Mouse (Mus musculus): Measurements from ENCODE around the gene Hoxb5.
A peak's percentile ranks its signal among the peaks of the same experiment; 100 is the strongest.

Hoxb5 gene

DNA sequence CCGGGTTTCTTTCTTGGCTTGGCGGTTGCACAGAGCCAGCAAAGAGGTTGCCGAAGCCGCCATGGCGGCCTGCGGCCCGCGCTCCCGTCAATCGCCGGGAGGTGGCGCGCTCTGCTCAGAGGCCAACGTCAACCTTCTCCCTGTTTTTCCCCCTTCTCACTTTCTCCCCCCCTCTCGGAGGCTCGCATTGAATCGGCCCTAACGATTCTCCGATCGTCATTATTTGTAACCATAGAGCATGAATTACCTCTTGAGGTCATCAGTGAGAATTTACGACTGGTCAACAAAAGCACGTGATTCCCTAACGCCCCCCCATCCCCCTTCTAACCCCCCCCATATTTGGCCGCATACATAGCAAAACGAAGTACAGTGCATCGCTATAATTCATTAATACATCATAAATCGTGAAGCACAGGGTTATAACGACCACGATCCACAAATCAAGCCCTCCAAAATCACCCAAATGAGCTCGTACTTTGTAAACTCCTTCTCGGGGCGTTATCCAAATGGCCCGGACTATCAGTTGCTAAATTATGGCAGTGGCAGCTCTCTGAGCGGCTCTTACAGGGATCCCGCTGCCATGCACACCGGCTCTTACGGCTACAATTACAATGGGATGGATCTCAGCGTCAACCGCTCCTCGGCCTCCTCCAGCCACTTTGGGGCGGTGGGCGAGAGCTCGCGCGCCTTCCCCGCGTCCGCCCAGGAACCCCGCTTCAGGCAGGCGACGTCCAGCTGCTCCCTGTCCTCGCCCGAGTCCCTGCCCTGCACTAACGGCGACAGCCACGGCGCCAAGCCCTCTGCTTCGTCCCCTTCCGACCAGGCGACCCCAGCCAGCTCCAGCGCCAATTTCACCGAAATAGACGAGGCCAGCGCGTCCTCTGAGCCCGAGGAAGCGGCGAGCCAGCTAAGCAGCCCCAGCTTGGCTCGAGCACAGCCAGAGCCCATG lies at the start of gene Hoxb5:
Gene Hoxb5 (plus strand): TSS at position 186 of the 949 bp plus-strand sequence.
- DNase-seq, result peak; percentile 59 to 64

DNA sequence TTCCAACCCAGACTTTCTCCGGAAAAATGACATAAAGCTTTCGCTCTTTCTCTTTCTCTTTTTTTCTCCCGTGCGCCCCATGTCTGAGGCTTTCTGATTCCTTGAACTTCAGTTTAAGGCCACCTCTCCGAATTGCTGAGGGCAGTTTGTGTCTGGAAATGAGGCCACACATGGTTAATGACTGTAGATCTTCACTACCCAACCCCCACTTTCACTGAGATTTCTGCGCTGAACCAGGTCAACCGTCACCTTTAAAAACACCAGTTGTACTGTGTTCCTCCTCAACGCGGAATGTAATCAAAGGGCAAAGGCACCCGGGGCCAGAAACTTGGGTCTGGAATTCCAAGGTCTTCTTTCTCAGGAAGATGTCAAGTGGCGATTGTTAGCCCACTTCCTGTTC lies 48.9 kb upstream of the Hoxb5 start:
- no peak for DNase-seq

DNA sequence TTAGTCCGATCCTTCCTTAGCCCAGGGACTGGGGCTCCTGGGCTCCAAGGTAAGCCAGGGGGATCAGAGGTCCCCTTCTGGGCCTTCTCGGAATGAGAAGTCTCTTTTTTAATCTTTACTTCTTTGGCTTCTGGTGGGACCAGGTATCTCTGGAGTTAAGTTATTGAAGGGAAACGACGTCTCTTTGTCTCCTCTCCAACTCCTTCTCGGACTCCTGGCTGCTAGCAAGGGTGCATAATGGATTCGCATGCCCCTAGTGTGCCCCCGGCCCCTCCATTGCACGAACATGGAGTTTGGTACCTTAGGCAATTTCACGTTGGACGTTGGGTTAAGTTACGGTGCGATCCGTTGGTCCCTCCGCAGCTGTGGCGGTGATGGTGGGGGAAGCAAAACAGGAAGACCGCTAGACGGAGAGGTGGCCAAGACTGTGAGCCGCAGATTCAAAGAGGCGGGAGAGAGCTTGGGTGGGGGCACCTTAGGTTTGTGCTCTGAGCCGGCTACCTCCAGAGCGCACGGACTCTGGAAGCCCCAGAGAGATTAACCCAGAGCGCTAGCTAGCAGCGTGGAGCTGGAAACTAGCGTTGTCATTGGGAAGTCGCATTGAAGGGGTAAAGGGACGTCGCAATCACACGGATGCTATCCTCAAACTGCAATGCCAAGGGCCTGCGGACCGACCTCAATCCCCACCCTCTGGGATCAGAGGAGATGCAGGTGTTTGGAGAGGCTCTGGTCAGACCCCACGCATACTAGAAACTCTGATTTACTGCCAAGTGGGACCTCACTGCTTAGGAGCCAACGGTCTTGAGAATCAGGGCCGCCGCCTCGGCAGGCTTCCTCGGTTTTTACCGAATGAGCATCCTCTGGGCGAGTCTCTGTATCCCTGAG lies 47.8 kb upstream of the Hoxb5 start:
- DNase-seq, result no peak

DNA sequence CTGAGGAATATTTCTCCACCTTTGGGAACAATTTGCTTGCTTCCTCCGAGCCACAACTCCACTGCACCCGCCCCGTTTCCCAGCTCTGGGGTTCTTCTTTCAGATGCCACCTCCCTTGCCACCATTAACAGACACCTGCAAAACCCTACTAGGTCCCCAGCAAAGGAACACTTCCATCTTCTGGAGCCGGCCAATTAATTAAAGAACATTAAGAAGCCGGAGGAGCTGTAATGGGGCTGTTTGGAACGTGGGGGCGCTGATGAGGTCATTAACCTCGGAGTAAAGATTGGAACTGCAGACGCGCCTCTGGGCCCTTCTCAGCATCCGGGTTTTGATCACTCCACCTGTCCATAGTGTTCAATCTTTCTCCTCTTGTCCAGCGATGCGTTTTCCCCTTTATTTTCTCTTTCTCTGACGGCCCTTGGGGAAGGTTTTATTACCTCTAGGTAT lies 47.1 kb upstream of the Hoxb5 start:
- no peak for DNase-seq

DNA sequence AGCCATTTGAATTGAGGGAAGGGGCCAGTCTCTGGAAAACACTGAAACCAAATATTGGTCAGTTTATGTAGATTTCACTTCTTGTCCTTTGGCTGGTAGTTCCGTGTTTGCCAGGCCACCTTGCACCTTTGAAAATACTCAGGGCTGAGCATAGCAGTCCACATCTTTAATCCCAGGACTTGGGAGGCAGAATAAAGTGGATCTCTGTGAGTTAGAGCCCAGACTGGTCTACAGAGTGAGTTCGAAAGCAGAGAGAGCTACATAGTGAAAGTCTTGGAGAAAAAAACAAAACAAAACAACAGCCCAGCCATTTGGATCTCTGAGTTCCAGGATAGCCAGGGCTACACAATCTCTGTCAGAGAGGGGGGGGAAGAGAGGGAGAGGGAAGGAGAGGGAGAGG lies 46.0 kb upstream of the Hoxb5 start:
- no peak for DNase-seq

DNA sequence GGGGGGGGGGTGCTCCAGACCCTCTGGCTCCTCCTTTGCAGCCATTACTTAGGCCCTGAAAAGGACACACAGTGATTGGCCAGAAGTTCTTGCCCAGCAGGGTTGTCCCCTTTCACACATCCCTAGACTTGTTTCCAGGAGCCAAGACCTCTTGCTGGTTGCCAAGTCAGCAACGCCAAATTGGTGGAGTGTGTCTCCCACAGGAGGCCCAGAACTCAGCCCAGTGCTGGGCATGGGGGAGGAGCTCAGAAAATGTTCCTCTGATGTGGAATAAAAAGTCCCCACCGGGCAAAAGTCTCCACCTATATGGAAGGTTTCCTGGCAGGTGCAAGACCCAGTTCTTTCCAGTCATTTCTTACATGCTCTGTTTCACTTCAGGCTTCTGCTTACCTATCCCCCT lies 44.1 kb upstream of the Hoxb5 start:
- DNase-seq, result no peak

DNA sequence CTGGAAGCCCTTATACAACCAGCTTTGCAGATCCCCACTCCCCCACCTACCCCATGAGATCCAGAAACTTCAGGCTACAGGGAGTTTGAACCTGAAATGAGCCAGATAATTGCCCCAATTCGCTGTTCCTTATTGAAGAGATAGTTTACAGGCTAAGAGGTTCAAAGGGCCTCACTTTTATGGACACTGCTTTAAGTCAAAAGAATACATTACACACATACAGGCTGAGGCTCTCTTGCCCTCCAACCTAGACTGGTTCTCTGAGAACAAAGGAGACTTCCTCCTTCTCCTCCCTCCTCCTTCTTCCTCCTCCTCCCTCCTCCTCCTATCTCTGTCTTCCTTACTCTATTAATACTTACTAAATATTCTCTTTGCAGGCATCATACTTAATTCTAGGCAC lies 43.6 kb upstream of the Hoxb5 start:
- DNase-seq, result no peak

DNA sequence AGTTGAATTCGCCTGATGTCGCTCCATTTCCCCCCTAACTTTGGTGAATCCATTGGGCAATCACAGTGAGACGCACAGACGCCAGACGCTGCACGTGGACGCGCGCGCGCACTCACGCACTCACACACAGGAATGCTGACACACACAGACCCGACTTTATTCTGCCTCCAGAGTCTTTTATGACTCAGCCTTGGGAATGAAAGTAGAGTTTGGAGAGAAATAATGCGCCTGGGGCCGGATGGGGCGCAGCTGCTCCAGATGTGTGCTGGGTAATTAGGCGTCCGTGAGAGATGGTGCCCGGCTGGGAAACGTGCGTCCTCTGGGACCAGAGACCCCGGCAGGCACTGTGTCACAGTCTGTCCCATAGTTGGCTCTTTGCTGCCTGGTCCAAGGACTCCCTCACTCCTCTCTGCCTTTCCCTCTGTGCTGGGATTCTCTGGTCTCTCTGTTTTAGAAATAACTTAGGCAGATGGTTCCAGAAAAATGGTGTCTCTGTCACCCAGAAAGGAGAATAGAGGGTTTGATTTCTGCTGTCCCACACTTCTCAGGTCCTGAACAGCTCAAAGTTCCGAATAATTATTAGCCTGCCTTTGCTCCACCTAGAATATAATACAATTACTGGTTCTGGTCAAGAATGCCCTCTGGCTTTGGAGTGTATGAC lies 42.7 kb upstream of the Hoxb5 start:
- no peak for DNase-seq

DNA sequence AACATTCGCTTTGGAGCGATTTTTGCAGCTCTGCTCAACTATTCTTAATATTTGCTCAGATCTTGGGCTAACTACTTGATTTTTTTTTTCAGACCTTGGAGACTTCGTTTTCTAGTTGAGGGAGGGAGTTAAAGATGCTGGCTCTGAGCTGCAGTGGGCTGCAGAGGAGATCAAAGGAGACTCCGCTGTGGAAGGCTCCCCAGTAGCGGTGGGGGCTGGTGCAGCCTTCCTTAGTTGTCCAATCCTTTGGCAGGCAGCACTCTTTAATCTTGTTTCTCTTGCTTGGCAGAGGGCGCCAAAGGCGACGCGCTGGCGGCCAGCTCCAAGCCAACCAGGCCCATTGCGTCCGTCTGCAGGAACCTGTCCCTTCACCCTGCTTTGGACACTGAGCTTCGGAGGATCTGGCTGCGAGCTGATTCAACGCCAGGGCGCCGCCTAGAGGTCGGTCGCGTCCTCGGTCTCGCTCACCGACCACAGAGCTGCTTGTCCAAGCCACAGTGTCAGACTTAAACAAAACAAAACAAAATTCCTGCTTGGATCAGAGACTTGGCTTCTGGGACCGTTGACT lies 41.7 kb upstream of the Hoxb5 start:
- DNase-seq, result peak; percentile 51 to 63

DNA sequence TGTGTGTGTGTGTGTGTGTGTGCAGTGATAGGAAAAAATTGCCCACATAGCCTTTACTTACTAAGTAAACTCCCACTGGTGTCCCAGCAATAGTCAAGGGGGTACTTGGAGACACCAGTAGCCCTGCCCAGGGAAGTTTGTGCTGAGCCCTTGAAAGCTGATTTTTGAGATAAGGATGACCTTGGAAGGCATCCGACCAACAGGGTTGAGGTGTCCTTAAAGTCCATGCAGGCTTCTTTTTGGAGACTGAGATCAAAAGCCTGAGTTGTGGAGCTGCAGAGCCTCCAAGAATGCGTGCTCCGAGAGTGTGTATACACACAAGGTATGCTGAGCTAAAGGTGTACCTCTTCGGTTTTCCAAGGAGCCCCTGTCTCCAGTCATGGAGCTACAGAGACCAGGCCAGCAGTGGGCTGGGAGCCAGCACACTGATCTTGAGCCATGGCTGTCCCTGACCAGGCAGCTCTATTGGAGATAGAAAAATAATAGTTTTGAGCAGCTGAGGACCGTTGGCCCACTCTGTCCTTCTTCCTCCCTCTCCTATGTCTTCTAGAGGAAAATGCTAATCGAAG lies 40.8 kb upstream of the Hoxb5 start:
- DNase-seq, result no peak

DNA sequence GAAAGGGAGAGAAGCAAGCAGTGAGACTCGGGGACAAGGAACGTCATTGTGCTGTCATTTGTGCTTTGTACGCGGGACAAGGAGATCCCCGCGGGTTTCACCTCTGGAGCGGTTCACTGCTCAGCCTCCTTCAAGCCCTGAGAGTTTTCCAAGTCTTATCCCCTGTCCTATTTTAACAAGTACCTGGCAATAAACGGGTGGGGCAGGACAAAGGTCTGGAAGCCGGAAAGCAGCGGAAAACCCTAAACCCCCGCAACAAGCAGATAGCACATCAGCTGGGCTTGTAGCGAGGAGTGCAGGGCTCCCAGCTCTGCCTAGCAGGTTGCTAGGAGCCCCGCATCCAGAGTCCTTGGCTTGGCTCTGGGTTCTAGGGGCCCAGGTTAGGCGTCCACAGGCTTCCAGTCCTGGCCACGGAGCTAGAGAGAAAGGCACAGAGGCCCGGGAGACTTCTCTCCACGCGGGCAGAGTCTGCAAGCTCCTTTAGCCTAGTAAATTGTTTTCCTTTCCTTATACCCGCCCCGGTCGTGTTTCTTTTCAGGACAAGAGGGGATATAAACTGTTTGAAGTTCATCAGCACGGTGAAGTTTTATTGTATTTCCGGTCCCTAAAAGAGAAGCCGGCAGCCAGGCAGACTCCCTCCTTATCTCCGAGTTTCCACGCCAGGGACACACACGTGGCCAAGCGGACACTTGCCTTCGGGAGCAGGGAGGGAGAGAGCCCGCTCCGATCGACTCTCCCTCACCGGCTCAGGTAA lies 39.3 kb upstream of the Hoxb5 start:
- DNase-seq, result no peak

DNA sequence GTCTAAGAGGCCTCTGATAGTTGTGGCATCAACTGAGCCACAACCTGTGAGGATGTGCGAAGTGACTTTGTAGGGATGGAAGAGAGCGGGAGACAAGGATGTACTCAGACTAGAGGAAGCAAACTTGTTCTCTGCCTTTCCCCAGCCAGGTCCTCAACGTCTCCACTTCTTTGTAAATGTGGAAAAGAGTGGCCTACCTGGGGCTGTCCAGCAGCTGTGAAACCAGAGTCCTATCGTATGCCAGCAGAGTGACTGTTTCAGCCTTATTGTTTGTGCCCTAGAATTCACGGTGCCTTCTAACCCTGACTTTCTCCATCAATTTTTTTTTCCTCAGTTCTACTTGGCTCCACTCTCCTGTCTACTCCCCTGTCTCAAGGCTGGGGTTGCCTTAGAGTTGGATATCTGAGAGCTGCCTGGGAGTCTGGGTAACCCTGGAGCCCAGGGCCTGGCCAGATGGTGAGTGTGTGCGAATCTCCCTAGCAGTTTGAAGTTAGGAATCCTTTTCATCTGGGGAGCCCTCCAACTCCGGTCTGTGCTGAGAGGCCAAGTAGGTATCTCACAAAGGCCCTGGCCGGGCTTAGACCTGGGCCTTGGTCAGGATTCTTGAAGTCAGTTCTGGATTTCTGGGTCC lies 38.6 kb upstream of the Hoxb5 start:
- no peak for DNase-seq

DNA sequence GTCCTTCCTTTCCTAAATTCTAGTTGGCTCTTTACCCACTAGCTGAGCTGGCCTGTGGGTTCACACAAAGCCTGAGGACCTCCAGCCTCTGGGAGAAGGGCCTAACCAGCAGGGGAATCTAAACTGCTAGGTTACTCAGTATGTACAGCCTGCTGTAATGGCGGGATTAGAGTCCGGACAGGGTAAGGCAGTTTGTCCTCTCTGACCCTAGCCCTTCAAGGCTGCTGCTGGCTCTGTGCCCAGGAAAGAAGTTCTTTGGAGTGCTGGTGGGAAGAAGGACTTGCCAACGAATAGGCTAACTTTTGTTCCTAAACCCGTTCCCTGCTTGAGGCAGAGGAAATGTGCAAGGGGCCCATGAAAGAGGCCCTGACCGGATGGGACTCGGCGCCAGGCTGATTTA lies 37.2 kb upstream of the Hoxb5 start:
- DNase-seq, result no peak

DNA sequence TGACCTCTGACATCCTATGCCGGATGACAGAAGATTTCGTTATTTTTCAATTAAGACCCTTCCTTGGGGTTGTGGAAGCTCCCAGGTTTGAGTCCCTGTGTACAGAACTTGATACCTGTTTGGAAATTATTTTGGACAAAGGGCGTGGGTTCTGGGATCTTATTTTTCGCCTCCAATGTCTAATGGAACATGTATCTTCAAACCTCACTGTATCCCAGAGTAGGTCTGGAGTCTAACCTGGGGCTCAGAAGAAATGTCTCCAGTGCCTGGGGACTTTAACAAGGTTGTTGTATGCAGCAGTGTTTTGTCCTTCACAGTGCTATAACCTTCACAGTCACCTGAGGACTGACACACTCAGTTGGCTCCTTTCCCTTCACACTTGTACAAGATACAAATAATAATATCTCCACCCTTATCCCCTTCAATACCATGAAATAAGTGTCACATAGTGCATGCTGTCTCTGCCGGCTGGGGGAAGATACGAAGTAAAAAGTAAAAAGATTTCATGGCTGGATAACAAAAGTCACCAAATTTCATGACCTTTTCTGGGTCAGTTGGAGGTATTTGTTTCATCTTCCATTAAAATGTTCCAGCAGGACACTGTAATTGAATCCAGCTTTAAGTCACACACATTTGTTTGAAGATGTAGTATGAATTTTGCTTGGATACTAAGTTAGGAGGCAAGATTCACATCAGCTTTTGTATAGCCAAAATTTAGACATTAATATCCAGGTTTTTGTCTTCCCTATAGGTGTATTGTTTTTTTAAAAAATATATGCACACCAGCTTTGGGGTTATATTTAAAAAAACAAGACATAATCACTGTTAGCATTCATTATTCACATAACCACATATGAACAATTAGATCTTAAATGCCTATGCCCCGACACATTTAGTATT lies 35.9 kb upstream of the Hoxb5 start:
- no peak for DNase-seq

DNA sequence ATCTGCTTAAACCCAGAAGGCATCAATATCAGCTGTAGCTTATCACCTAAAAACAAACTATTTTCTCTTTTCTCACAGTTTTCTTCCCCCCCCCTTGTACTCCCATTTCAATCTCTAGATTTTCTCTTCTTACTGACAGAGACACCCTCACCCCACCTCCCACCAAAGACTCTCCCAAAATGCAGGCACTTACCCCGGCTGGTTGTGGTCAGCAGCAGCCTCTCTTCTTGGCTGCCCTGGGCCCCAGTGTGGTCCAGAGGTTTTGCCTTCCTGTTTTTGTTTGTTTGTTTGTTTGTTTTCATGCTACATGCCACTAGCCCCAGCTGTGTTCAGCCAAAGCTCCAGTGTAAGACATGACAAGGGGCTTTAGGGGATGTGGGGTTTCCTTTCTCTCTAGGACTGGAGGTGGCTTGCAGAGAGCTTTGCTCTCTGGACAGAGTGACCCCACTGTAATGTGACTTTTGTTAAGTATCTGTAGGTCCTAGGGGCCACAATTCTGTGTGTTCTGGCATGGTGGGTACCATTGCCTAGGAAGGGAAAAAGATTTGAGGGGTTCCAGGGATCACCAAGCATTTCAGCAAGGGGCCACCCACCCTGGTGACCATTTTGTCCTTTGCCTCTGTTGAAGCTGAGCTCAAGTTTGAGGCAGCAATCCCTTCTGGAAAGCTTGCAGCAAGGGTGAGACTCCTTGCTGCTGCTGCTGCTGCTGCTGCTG lies 34.9 kb upstream of the Hoxb5 start:
- no peak for DNase-seq

DNA sequence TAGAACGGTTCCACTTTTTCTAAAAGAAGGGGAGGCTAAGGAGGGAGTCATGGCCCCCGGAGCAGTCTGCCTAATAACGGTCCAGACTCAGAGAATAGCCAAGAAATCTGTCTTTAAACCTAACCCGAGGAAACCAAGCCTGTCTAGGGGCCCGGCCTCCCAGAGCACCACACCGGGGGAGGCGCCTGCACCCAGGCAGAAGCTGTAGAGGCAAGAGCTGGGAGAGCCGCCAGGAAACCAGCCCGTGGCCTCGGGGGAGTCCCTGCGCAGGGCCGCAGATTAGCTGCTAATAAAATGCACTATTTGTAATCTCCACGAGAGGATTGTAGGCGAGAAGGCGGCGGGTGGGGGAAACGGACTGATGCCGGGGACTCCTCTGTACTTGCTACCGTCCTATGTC lies 33.3 kb upstream of the Hoxb5 start:
- no peak for DNase-seq

DNA sequence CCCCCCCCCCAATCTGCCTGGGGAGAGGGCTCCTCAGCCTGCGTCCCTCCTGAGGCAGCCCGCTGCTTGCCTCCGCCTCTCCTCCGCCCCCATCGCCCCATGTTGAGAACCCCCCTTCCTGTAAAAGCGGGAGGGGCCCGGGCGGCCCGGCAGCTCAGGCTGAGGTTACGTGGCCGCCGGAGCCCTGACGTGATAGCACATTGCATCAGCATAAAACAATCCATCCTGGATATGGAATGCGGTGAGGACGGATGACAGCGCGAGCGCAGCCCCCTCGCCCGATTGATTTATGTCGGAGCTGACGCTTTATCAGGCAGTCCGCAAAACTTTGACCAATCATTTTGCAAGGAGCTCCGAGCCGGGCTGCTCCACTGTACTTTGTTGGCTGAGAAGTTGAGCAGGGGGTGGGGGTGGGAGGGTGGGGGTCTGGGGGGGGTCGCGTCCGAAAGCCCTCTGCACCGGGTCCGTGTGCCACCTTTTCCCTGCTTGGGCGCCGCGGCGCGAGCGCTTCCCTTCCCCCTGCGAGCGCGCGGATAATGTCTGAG lies 32.1 kb upstream of the Hoxb5 start, which contains the start of gene Hoxb9:
Gene Hoxb9 (plus strand): TSS at position 462 of the 545 bp plus-strand sequence.
- no peak for DNase-seq

DNA sequence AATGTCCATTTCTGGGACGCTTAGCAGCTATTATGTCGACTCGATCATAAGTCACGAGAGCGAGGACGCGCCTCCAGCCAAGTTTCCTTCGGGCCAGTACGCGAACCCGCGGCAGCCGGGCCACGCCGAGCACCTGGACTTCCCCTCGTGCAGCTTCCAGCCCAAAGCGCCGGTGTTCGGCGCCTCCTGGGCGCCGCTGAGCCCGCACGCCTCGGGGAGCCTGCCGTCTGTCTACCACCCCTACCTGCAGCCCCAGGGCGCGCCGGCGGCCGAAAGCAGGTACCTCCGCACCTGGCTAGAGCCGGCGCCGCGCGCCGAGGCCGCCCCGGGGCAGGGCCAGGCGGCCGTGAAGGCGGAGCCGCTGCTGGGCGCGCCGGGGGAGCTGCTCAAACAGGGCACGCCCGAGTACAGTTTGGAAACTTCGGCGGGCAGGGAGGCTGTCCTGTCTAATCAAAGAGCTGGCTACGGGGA lies 31.6 kb upstream of the Hoxb5 start:
- DNase-seq, result no peak

Measured in thymus, postnatal 36 days (tissue).